Mouse (Mus musculus) cerebellum, adult 2 months (tissue): Measurements from ENCODE around the gene Cybrd1.

Experiments used
- CTCF ChIP-seq: fragments of 200-500 bp; IDR thresholded peaks from 2 replicates; pipeline ENCODE4 v1.5.1; 2011; ENCODE audit warnings: low read depth, mild to moderate bottlenecking, control low read depth, low read length, moderate library complexity, borderline replicate concordance; ENCODE audit not compliant: insufficient read depth
- POLR2A ChIP-seq: fragments of 200-500 bp; IDR thresholded peaks from 2 replicates; pipeline ENCODE4 v1.6.1; 2011; ENCODE audit warnings: low read length, control low read depth, borderline replicate concordance; ENCODE audit not compliant: insufficient read depth

GRCm38 (mm10) chr2:71123591-71123990 lies 5.9 kb downstream of the Cybrd1 start:
- TF ChIP-seq CTCF (no peak), POLR2A (no peak)
